Mouse (Mus musculus) small intestine, adult 2 months (tissue): ENCODE results near the gene Pidd1.

Experiments
- CTCF ChIP-seq: fragments of 200-500 bp; IDR thresholded peaks from 2 replicates; pipeline ENCODE4 v1.5.1; 2012; ENCODE audit warnings: low read depth, mild to moderate bottlenecking, control low read depth, inconsistent platforms, low read length, moderate library complexity, mixed read lengths; ENCODE audit not compliant: insufficient replicate concordance, insufficient read length; ENCODE audit errors: extremely low read depth
- POLR2A ChIP-seq: fragments of 200-500 bp; IDR thresholded peaks from 2 replicates; pipeline ENCODE4 v1.6.1; 2012; ENCODE audit warnings: low read depth, mild to moderate bottlenecking, control low read depth, inconsistent platforms, low read length, moderate library complexity

GRCm38 (mm10) chr7:141443828-141444237, at the start of gene Pidd1:
- TF ChIP-seq CTCF (no peak), POLR2A (peak; percentile 43; the same call in 1 of the 2 replicates)
